Mouse (Mus musculus): ENCODE data around the gene Sirt7. TPM values are rescaled to one million over a fixed set of nuclear protein-coding genes. Genes with fewer than 3 reads are reported as not detected.
A peak's percentile ranks its signal among the peaks of the same experiment; 100 is the strongest.

Sirt7 gene
- polyA plus RNA-seq, 1 experiment from 2014 or later, result 38.8 TPM

DNA sequence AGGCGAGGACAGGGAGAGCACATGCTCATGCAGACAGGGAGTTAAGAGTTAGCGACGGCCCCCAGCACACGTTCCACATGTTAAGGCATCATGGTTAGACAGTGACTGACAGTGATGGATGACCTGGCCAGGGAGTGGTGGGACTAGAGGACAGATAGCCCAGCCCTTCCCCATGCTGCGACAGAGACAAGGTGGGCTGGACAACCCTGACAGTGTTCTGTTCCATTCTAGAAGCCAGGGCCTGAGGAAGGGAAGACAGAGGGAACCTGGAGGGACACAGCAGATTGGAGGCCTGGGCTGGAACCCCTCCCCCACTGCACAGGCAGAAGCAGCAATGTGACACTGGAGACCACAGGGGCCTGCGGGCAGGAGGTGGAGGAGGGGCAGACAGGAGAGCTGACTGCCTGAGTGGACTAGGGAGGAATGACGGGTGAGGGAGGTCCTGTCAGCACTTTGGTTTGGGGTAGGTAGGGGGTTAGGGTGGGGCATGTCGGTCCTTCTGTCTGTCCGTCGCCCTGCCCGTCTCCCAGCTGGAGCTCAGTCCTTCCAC, 46.3 kb downstream of the Sirt7 start:
- Histone ChIP-seq H3K27ac (peak overlapping the region; percentile 80; the same call in 1 of the 2 replicates), H3K9me3 (replicated peaks; ENCODE audit: low read length) (no peaks in the 10 kb centered on the region), H3K27me3 (ENCODE audit: insufficient read depth, low read length) (no peaks in the 10 kb centered on the region), H3K9ac (ENCODE audit: low read depth, low read length) (no peak overlapping the region), H3K4me2 (ENCODE audit: low read length) (no peak overlapping the region), H3K4me1 (replicated peaks; ENCODE audit: insufficient read depth, low read length) (peaks cover 19% of the 10 kb centered on the region), H3K36me3 (ENCODE audit: insufficient read depth, low read length) (peaks cover 20% of the 10 kb centered on the region), H3K4me3 (replicated peaks; ENCODE audit: low read depth, low read length) (no peak overlapping the region)
- no peak for TF ChIP-seq CTCF (IDR thresholded peaks at IDR 0.05; ENCODE audit: low read depth)
- DNase-seq (ENCODE audit: low spot score), result peak; percentile 32
- peak; percentile 6; the same call in 1 of the 2 replicates for ATAC-seq (replicated peaks; ENCODE audit: low FRiP score, low read depth)
- 69% methylated on average over 11 of the region's 11 CpGs for WGBS

DNA sequence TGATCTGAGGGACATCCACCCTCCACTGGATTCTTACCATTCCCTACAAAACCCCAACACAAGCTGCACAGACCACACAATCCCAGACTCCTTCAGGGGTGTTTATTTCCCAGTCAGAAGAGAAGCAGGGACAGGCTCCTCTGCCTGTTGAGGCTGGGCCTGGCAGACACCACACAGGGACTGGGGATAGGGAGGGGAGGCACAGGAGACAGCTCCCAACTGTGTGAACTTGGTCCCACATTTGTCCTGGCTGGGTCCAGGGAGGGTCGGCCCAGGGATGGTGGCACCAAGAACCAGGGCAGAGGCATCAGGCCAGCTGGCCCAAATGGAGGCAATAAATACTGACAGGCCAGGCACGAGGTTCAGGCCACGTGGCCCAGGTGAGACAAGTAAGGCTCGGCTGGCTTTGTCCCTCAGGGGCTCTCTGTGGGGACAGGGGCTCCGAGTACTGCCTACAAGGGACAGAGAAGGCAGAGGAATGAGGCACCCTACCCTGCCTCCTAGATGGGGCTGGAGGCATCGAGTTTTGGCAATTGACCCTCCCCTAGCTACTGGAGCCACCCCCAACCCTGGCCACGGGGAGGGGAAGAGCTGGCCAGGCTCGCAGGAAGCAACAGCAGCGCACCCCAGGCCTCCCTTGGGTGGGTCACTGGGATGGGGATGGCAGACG, 46.9 kb downstream of the Sirt7 start:
- no peak for DNase-seq (ENCODE audit: low spot score)
- Histone ChIP-seq H3K4me1 (replicated peaks; ENCODE audit: insufficient read depth, low read length) (peaks cover 19% of the 10 kb centered on the region), H3K27ac (peak overlapping the region; percentile 80), H3K9ac (ENCODE audit: low read depth, low read length) (0 out of 2 replicates have a peak overlapping the region, but pooled peaks have one; percentile 20), H3K27me3 (ENCODE audit: insufficient read depth, low read length) (no peaks in the 10 kb centered on the region), H3K4me3 (replicated peaks; ENCODE audit: low read depth, low read length) (no peak overlapping the region), H3K36me3 (ENCODE audit: insufficient read depth, low read length) (peaks cover 20% of the 10 kb centered on the region), H3K9me3 (replicated peaks; ENCODE audit: low read length) (no peaks in the 10 kb centered on the region), H3K4me2 (ENCODE audit: low read length) (no peak overlapping the region)
- no peak for ATAC-seq (replicated peaks; ENCODE audit: low FRiP score, low read depth)
- WGBS, result 67% methylated on average over 10 of the region's 10 CpGs
- no peak for TF ChIP-seq CTCF (IDR thresholded peaks at IDR 0.05; ENCODE audit: low read depth)

DNA sequence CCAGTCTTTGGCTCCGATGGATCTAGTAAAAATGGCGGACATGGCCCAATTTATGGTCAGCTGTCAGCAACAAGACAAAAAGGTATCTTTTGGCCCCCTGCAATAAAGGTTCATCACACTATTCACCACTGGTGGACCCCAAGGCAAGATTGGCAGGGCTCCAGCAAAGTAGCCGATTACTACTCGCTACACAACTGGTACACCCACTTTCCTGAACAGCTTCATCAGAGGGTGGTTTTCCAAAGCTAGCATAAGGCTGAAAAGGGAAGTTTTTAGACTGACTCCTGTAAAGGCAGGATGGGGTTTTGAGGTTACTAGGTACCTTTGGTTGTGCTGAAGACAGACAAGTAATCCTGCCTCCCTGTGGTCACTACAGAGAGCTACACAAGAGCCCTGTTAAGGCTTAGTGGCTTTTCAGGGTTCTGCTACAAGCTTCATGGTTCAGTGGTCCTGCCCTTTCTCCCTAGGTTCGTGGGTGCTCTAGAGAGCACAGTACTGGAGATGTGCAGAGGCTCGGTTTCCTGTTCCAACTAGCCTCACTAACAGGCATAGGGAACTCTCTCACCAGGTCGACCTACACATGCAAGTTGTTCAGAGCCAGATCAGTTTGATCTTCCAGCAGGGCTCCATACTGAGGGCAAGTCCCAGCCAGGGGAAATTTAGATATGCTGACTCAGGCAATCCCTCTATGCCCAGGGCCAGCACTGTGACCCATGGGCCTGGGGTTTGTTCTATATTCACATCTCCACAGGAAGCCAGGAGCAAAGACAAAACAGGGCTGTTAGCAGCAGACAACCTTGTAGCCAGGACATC, 47.6 kb downstream of the Sirt7 start:
- Histone ChIP-seq H3K4me3 (replicated peaks; ENCODE audit: low read depth, low read length) (no peak overlapping the region), H3K27ac (peak overlapping the region; percentile 80)
- ATAC-seq (replicated peaks; ENCODE audit: low FRiP score, low read depth), result 0 out of 2 replicates have a peak, but pooled peaks have one; percentile 6

DNA sequence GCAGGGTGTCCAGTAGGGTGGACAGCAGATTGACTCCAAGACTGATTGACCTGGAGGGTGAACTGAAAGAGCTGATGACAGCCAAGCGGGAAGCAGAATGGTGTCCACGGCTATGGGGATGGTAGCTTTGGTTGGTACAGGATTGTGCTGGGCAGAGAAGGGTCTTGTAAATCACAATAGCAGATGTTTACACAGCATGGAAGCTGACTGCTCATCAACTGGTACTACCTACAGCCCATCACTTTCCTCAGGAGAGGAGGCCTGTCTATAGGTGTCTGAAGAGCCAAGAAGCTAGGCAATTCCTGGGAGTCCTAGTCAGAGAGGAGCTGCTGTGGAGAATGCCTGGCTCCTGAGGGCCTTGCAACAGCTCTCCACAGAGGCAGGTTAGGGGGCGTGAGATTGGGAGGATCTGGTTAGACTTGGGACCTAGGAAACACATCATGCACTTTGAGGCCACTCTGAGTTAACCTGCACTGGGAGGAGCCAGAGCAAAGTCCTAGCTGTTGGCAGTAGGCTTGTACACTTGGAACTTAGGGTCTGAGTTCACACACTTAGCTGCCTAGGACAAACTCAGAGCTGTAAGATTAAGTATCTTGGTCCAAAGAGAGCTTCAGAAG, 48.6 kb downstream of the Sirt7 start:
- 90% methylated on average over 3 of the region's 3 CpGs for WGBS

More for the DNA sequence above, 47.6 kb downstream of the Sirt7 start:
- peaks cover 19% of the 10 kb centered on the region for H3K4me1 ChIP-seq (replicated peaks; ENCODE audit: insufficient read depth, low read length)
- peaks cover 20% of the 10 kb centered on the region for H3K36me3 ChIP-seq (ENCODE audit: insufficient read depth, low read length)
- H3K27me3 ChIP-seq (ENCODE audit: insufficient read depth, low read length), result no peaks in the 10 kb centered on the region
- no peaks in the 10 kb centered on the region for H3K9me3 ChIP-seq (replicated peaks; ENCODE audit: low read length)
- TF ChIP-seq CTCF (IDR thresholded peaks at IDR 0.05; ENCODE audit: low read depth), result peak; percentile 65
- H3K9ac ChIP-seq (ENCODE audit: low read depth, low read length), result 0 out of 2 replicates have a peak overlapping the region, but pooled peaks have one; percentile 20
- H3K4me2 ChIP-seq (ENCODE audit: low read length), result peak overlapping the region; percentile 18; the same call in 1 of the 2 replicates
- 67% methylated on average over 7 of the region's 7 CpGs for WGBS
- peak; percentile 72 for DNase-seq (ENCODE audit: low spot score)

DNA sequence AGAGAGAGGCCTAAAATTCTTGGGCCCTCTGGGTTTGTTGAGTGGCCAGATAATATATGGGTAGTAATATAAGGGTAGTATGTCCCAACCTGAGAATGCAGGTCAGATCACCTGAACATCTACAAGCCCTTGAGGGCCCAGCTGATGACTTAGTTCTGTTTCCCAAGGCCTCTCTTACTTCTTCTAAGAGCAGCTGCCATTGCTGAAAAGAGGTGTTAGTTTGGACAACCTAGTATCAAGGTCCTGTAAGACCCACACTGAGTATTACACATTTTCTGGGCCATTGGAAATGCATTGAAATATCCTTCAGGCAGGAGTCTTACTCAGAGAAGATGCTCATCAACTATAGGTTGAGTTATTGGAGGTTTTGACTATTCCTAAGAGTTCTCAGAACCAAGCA, 49.1 kb downstream of the Sirt7 start:
- DNase-seq (ENCODE audit: low spot score), result no peak
- Histone ChIP-seq H3K4me3 (replicated peaks; ENCODE audit: low read depth, low read length) (no peak overlapping the region), H3K27ac (peak overlapping the region; percentile 80), H3K36me3 (ENCODE audit: insufficient read depth, low read length) (peaks cover 23% of the 10 kb centered on the region), H3K4me2 (ENCODE audit: low read length) (no peak overlapping the region), H3K27me3 (ENCODE audit: insufficient read depth, low read length) (no peaks in the 10 kb centered on the region), H3K9me3 (replicated peaks; ENCODE audit: low read length) (no peaks in the 10 kb centered on the region), H3K9ac (ENCODE audit: low read depth, low read length) (no peak overlapping the region), H3K4me1 (replicated peaks; ENCODE audit: insufficient read depth, low read length) (peaks cover 16% of the 10 kb centered on the region)
- no peak for TF ChIP-seq CTCF (IDR thresholded peaks at IDR 0.05; ENCODE audit: low read depth)
- ATAC-seq (replicated peaks; ENCODE audit: low FRiP score, low read depth), result no peak

More for the DNA sequence above, 48.6 kb downstream of the Sirt7 start:
- Histone ChIP-seq H3K4me3 (replicated peaks; ENCODE audit: low read depth, low read length) (no peak overlapping the region), H3K9ac (ENCODE audit: low read depth, low read length) (no peak overlapping the region), H3K9me3 (replicated peaks; ENCODE audit: low read length) (no peaks in the 10 kb centered on the region), H3K27ac (peak overlapping the region; percentile 80), H3K27me3 (ENCODE audit: insufficient read depth, low read length) (no peaks in the 10 kb centered on the region), H3K36me3 (ENCODE audit: insufficient read depth, low read length) (peaks cover 20% of the 10 kb centered on the region), H3K4me2 (ENCODE audit: low read length) (no peak overlapping the region; the same call in 1 of the 2 replicates), H3K4me1 (replicated peaks; ENCODE audit: insufficient read depth, low read length) (peaks cover 16% of the 10 kb centered on the region)
- ATAC-seq (replicated peaks; ENCODE audit: low FRiP score, low read depth) (no peak), DNase-seq (ENCODE audit: low spot score) (peak; percentile 36)
- TF ChIP-seq CTCF (IDR thresholded peaks at IDR 0.05; ENCODE audit: low read depth), result no peak

DNA sequence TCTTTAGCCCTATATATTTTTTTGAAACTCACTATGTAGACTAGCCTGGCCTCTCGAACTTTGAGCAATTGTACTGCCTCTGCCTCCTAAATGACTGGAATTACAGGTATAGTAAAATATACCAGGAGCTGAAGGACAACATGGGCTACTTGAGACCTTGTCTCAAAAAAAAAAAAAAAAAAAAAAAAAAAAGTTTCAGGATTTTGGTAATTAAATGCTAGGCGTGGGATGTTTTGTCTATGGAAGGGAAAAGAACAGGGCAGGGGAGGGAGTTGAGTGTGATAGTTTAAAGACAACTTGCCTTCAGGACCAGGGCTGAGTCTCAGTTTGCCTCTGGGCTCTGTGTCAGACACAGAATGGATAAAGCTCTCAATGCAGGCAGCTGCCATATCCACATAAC, 50.0 kb downstream of the Sirt7 start:
- DNase-seq (ENCODE audit: low spot score), result no peak
- Histone ChIP-seq H3K9me3 (replicated peaks; ENCODE audit: low read length) (no peaks in the 10 kb centered on the region), H3K36me3 (ENCODE audit: insufficient read depth, low read length) (peaks cover 32% of the 10 kb centered on the region), H3K4me3 (replicated peaks; ENCODE audit: low read depth, low read length) (no peak overlapping the region), H3K4me1 (replicated peaks; ENCODE audit: insufficient read depth, low read length) (peaks cover 12% of the 10 kb centered on the region), H3K9ac (ENCODE audit: low read depth, low read length) (0 out of 2 replicates have a peak overlapping the region, but pooled peaks have one; percentile 4), H3K4me2 (ENCODE audit: low read length) (no peak overlapping the region), H3K27ac (no peak overlapping the region), H3K27me3 (ENCODE audit: insufficient read depth, low read length) (no peaks in the 10 kb centered on the region)
- TF ChIP-seq CTCF (IDR thresholded peaks at IDR 0.05; ENCODE audit: low read depth), result no peak
- WGBS, result 67% methylated on average over 2 of the region's 2 CpGs
- ATAC-seq (replicated peaks; ENCODE audit: low FRiP score, low read depth), result no peak

All from kidney, postnatal 0 days (tissue).